Mouse (Mus musculus): ENCODE data around the gene Jmjd1c. TPM values are rescaled to one million over a fixed set of nuclear protein-coding genes. Genes with fewer than 3 reads are reported as not detected.

Gene Jmjd1c
- polyA plus RNA-seq, 1 experiment from 2014 or later, result 29.9 TPM

DNA sequence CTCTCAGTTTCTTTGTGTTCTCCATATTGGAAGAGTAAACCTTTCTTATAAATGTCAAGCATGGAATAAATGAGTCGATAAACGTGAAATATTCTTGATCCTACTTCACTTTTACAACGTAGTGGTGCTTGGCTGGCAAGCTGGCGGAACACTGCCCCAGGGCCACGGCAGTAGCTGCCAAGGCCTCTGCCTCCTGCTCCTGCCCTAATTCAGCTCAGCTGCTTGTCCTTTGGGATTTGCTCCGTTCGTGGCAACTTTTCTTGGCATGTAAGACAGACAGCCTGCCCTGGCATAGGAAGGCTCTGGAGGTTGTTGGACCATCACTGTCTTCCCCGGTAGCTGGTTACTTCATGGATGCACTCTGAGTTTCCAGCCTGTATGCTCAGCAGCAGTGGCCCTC lies 20.3 kb downstream of the Jmjd1c start:
- Histone ChIP-seq H3K4me2 (ENCODE audit: low read depth, low read length) (no peak overlapping the region), H3K4me3 (ENCODE audit: low read length) (no peak overlapping the region), H3K9ac (ENCODE audit: low read length) (peak overlapping the region; percentile 47), H3K36me3 (ENCODE audit: control insufficient read depth, insufficient read depth) (no peaks in the 10 kb centered on the region), H3K27me3 (ENCODE audit: control insufficient read depth, insufficient read depth, low read length) (no peaks in the 10 kb centered on the region), H3K27ac (ENCODE audit: low read length) (peak overlapping the region; percentile 45), H3K9me3 (replicated peaks; ENCODE audit: control insufficient read depth, low read length) (no peaks in the 10 kb centered on the region; the same call in 1 of the 2 replicates), H3K4me1 (ENCODE audit: control insufficient read depth, insufficient read depth, low read length) (peaks cover 52% of the 10 kb centered on the region)
- no peak for ATAC-seq (replicated peaks; ENCODE audit: extremely low read depth, insufficient read depth, low FRiP score)
- 66% methylated on average over 8 of the region's 8 CpGs for WGBS

DNA sequence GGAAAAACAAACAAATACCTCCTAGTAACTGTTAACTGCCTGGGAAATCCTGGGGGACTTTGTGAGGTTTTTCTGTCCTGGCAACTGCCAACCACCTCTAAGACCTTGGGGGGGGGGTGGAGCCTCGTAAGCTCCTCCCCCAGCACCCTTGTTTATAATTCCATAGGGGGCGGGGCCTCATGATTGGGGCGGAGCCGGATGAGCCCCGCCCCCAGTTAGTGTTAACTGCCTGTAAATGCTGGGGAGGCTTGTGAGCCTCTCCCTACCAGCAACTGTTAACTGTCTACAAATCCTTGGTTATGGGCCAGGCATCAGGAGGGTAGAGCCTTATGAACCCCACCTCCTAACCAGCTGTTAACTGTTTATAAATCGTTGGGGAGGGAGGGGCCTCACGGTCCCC lies 23.4 kb downstream of the Jmjd1c start:
- Histone ChIP-seq H3K36me3 (ENCODE audit: control insufficient read depth, insufficient read depth) (no peaks in the 10 kb centered on the region), H3K4me3 (ENCODE audit: low read length) (no peak overlapping the region), H3K27ac (ENCODE audit: low read length) (no peak overlapping the region), H3K4me1 (ENCODE audit: control insufficient read depth, insufficient read depth, low read length) (peaks cover 55% of the 10 kb centered on the region), H3K27me3 (ENCODE audit: control insufficient read depth, insufficient read depth, low read length) (no peaks in the 10 kb centered on the region), H3K4me2 (ENCODE audit: low read depth, low read length) (no peak overlapping the region), H3K9me3 (replicated peaks; ENCODE audit: control insufficient read depth, low read length) (no peaks in the 10 kb centered on the region; the same call in 1 of the 2 replicates), H3K9ac (ENCODE audit: low read length) (no peak overlapping the region)
- 46% methylated on average over 7 of the region's 7 CpGs for WGBS
- no peak for ATAC-seq (replicated peaks; ENCODE audit: extremely low read depth, insufficient read depth, low FRiP score)

DNA sequence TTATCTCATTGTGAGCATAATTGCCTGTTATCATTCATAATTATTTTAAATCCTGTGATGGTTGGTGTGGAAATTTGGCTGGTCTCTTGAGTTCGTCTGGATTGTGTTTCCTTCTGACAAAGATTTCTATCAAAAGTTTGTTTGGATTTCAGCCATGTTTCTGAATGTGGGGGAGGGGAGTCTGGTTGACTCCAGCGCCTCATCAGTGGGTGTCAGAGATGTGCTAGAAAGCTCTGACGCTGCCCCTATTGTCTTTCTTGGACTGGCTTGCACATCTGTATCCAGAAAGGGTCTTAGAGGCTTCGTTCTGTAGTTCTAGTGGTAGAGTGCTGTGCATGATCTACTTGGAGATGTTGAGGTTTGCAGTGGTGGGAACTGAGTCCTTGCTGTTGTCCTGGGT lies 24.3 kb downstream of the Jmjd1c start:
- peak overlapping the region; percentile 18; the same call in 1 of the 2 replicates for H3K27ac ChIP-seq (ENCODE audit: low read length)
- no peaks in the 10 kb centered on the region for H3K36me3 ChIP-seq (ENCODE audit: control insufficient read depth, insufficient read depth)
- no peak for ATAC-seq (replicated peaks; ENCODE audit: extremely low read depth, insufficient read depth, low FRiP score)
- H3K9ac ChIP-seq (ENCODE audit: low read length), result no peak overlapping the region
- peaks cover 57% of the 10 kb centered on the region for H3K4me1 ChIP-seq (ENCODE audit: control insufficient read depth, insufficient read depth, low read length)
- no peaks in the 10 kb centered on the region for H3K9me3 ChIP-seq (replicated peaks; ENCODE audit: control insufficient read depth, low read length)
- 41% methylated on average over 4 of the region's 4 CpGs for WGBS
- no peaks in the 10 kb centered on the region for H3K27me3 ChIP-seq (ENCODE audit: control insufficient read depth, insufficient read depth, low read length)
- H3K4me3 ChIP-seq (ENCODE audit: low read length), result no peak overlapping the region
- no peak overlapping the region for H3K4me2 ChIP-seq (ENCODE audit: low read depth, low read length)

DNA sequence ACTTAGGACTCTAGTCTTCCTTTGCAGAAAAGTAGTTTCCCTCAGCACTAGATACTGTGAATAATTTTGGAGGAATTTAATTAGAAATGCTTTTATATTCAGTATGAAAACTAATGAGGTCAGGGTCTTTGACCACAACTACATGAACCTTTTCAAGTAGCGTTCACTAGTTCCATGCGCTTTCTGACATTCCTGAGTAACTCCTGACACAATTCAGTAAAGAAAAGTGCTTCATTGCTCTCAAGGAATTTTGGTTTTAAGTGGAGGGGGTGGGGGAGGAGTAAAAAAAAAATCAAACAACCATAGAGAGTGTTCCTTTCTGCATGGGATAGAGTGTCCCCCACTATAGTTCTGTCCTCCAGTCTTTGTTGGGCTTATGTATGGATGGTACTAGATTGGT lies 24.7 kb downstream of the Jmjd1c start:
- ATAC-seq (replicated peaks; ENCODE audit: extremely low read depth, insufficient read depth, low FRiP score), result no peak
- H3K9me3 ChIP-seq (replicated peaks; ENCODE audit: control insufficient read depth, low read length), result no peaks in the 10 kb centered on the region
- H3K27me3 ChIP-seq (ENCODE audit: control insufficient read depth, insufficient read depth, low read length), result no peaks in the 10 kb centered on the region
- WGBS, result 83% methylated on average over 2 of the region's 2 CpGs
- H3K4me3 ChIP-seq (ENCODE audit: low read length), result no peak overlapping the region
- no peak overlapping the region for H3K9ac ChIP-seq (ENCODE audit: low read length)
- no peak overlapping the region for H3K4me2 ChIP-seq (ENCODE audit: low read depth, low read length)
- no peaks in the 10 kb centered on the region for H3K36me3 ChIP-seq (ENCODE audit: control insufficient read depth, insufficient read depth)
- H3K4me1 ChIP-seq (ENCODE audit: control insufficient read depth, insufficient read depth, low read length), result peaks cover 55% of the 10 kb centered on the region
- no peak overlapping the region for H3K27ac ChIP-seq (ENCODE audit: low read length)

DNA sequence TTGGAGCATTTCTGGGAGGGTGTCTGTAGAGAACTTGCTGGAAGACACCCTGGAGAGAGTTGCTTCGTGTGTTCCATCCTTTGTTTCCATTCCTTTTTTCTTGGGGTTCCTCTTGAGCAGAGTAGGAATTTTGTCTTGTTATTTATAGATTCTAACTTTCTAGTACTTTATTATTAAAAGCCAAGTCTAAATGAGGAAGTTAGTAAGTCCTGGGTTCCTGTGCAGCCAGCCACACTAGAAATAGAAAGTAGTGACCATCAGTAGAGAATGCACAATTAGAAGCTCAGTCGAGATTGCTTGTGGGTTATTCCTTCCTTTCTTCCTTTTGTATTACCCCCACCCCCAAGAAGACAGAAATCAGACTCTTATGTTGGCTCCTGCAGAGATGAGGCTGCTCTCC lies 27.8 kb downstream of the Jmjd1c start:
- peak overlapping the region; percentile 65 for H3K9ac ChIP-seq (ENCODE audit: low read length)
- H3K27me3 ChIP-seq (ENCODE audit: control insufficient read depth, insufficient read depth, low read length), result no peaks in the 10 kb centered on the region
- no peak for ATAC-seq (replicated peaks; ENCODE audit: extremely low read depth, insufficient read depth, low FRiP score)
- 21% methylated on average over 2 of the region's 2 CpGs for WGBS
- no peak overlapping the region; the same call in 1 of the 2 replicates for H3K4me3 ChIP-seq (ENCODE audit: low read length)
- no peaks in the 10 kb centered on the region for H3K9me3 ChIP-seq (replicated peaks; ENCODE audit: control insufficient read depth, low read length)
- peaks cover 49% of the 10 kb centered on the region for H3K4me1 ChIP-seq (ENCODE audit: control insufficient read depth, insufficient read depth, low read length)
- H3K36me3 ChIP-seq (ENCODE audit: control insufficient read depth, insufficient read depth), result no peaks in the 10 kb centered on the region
- peak overlapping the region; percentile 92 for H3K27ac ChIP-seq (ENCODE audit: low read length)
- H3K4me2 ChIP-seq (ENCODE audit: low read depth, low read length), result peak overlapping the region; percentile 53

DNA sequence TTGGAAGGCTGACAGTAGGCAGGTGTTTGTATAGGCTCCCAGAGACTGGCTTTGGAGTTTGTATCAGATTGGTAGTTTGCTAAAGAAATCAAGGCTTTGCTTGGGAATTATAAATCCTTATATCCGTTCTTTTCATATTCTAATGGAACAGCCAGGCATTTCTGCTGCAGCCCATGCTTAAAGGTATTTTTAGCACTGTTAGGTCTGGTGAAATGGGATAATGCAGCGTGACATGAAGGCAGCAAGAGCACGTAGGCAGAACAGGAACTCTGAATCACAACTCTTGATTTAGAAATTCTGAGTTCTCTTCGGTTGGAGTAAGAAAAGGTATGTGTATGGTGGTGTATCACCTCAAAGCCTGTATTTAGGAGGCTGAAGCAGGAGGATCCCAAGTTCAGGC lies 28.2 kb downstream of the Jmjd1c start:
- H3K9me3 ChIP-seq (replicated peaks; ENCODE audit: control insufficient read depth, low read length), result no peaks in the 10 kb centered on the region
- H3K9ac ChIP-seq (ENCODE audit: low read length), result peak overlapping the region; percentile 65
- peak overlapping the region; percentile 92 for H3K27ac ChIP-seq (ENCODE audit: low read length)
- peaks cover 50% of the 10 kb centered on the region for H3K4me1 ChIP-seq (ENCODE audit: control insufficient read depth, insufficient read depth, low read length)
- peak overlapping the region; percentile 53 for H3K4me2 ChIP-seq (ENCODE audit: low read depth, low read length)
- no peak overlapping the region; the same call in 1 of the 2 replicates for H3K4me3 ChIP-seq (ENCODE audit: low read length)
- 39% methylated on average over 4 of the region's 4 CpGs for WGBS
- no peaks in the 10 kb centered on the region for H3K27me3 ChIP-seq (ENCODE audit: control insufficient read depth, insufficient read depth, low read length)
- ATAC-seq (replicated peaks; ENCODE audit: extremely low read depth, insufficient read depth, low FRiP score), result 0 out of 2 replicates have a peak, but pooled peaks have one; percentile 44
- H3K36me3 ChIP-seq (ENCODE audit: control insufficient read depth, insufficient read depth), result no peaks in the 10 kb centered on the region

DNA sequence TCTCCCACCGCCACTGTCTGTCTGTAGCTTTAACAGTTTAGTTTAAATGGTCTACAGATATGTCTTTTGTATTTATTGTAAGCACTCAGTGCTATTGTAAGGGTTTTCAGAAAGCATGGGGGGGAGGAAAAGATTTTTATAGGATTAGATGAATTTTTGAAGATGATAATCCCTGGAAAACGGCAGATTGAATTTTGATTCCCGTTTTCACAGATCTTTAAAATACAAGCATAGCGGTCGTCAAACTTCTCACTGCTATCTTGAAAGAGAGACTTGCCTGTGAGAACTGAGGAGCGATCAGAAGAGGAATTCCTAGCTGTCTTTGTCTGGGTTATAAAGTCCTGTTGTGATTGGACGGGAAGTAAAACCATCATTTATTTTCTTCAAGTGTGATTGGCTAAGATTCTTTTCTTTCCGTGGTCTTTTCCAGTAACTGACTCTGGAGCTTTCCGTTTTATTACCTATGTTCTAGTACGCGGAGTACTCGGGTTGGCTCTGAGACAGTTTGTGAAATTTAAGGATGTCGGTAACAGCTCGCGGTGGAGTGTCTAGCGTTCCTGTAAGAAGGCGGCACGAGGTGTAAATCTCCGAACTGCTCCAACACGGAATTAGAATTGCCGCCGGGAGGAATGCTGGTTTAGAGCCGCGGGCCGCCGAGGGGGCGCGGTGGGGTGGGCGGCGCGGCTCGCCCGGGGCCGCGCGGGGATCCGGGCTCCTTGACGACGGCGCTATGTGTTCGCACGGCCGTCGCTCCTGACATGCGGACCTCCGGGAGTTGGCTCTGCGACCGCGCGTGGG lies 30.3 kb downstream of the Jmjd1c start:
- Histone ChIP-seq H3K4me2 (ENCODE audit: low read depth, low read length) (peak overlapping the region; percentile 89), H3K27ac (ENCODE audit: low read length) (peak overlapping the region; percentile 80), H3K4me1 (ENCODE audit: control insufficient read depth, insufficient read depth, low read length) (peaks cover 47% of the 10 kb centered on the region), H3K27me3 (ENCODE audit: control insufficient read depth, insufficient read depth, low read length) (no peaks in the 10 kb centered on the region), H3K4me3 (ENCODE audit: low read length) (peak overlapping the region; percentile 80), H3K36me3 (ENCODE audit: control insufficient read depth, insufficient read depth) (no peaks in the 10 kb centered on the region), H3K9ac (ENCODE audit: low read length) (peak overlapping the region; percentile 88), H3K9me3 (replicated peaks; ENCODE audit: control insufficient read depth, low read length) (no peaks in the 10 kb centered on the region)
- ATAC-seq (replicated peaks; ENCODE audit: extremely low read depth, insufficient read depth, low FRiP score), result peak; percentile 57
- 2% methylated on average over 50 of the region's 50 CpGs for WGBS

DNA sequence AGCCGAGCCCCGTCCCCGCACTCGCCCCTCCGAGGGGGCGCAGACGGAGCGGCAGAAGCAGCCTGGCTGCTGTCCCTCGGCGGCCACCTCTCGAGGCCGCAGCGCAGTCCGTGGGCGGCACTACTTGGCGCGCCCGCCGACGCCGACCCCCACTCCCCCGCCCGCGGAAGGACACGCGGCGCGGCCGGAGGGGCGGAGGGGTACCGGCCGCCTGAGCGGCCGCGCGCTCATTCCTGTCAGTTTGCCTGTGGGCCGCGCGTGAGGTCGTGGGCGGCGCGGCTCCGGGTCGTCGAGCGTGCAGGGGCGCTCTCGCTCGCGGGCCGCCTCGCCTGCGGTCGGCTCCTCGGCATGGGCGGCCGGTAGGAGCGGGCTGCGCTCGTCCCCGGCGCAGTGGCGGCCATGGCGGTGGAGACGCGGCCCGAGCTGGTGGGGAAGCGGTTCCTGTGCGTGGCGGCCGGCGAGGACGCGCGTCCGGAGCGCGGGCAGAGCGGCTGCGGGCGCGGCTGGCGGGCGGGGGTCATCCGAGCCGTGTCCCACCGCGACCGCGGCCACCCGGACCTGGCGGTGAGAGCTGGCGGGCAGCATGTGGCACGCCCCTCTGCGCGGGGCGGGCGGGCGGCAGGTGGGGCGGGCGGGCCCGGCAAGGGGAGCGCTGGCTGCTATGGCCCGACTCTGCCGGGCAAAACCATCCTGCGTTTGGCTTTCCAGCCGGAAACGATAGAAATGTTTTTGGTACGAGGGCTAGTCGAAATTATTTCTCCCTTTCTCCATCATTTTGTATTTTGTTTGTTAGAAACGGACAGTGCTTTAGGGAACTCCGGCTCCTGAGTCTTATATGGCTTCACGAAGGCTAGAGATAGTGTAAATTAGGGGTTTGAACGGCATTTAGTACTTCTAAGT lies 31.2 kb downstream of the Jmjd1c start:
- Histone ChIP-seq H3K4me1 (ENCODE audit: control insufficient read depth, insufficient read depth, low read length) (peaks cover 45% of the 10 kb centered on the region), H3K36me3 (ENCODE audit: control insufficient read depth, insufficient read depth) (no peaks in the 10 kb centered on the region), H3K4me2 (ENCODE audit: low read depth, low read length) (peak overlapping the region; percentile 89), H3K4me3 (ENCODE audit: low read length) (peak overlapping the region; percentile 80), H3K27ac (ENCODE audit: low read length) (peak overlapping the region; percentile 80), H3K9ac (ENCODE audit: low read length) (peak overlapping the region; percentile 88), H3K27me3 (ENCODE audit: control insufficient read depth, insufficient read depth, low read length) (no peaks in the 10 kb centered on the region), H3K9me3 (replicated peaks; ENCODE audit: control insufficient read depth, low read length) (no peaks in the 10 kb centered on the region)
- peak; percentile 66 for ATAC-seq (replicated peaks; ENCODE audit: extremely low read depth, insufficient read depth, low FRiP score)
- WGBS, result under 1% methylated on average over 105 of the region's 115 CpGs

DNA sequence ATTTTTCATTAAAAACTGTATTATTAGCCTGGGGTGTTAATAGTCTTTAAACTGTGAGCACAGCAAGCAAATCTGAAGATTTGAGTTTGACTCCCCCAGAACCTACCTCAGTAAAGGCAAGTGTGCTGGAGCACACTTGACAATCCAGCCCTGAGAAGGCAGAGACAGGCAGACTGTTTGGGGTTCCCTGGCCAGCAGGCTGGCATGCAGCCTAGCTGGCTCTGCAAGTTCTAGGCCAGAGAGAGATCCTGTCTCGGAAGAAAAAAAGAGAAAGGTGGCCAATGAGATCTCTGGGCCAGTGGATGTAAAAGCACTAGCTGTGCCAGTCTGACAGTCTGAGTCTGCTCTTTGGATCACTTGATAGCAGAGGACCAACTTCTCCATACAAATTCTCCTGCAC lies 33.6 kb downstream of the Jmjd1c start:
- Histone ChIP-seq H3K4me2 (ENCODE audit: low read depth, low read length) (no peak overlapping the region), H3K36me3 (ENCODE audit: control insufficient read depth, insufficient read depth) (no peaks in the 10 kb centered on the region), H3K9ac (ENCODE audit: low read length) (no peak overlapping the region), H3K27ac (ENCODE audit: low read length) (no peak overlapping the region), H3K27me3 (ENCODE audit: control insufficient read depth, insufficient read depth, low read length) (no peaks in the 10 kb centered on the region), H3K4me3 (ENCODE audit: low read length) (no peak overlapping the region), H3K4me1 (ENCODE audit: control insufficient read depth, insufficient read depth, low read length) (peaks cover 31% of the 10 kb centered on the region), H3K9me3 (replicated peaks; ENCODE audit: control insufficient read depth, low read length) (no peaks in the 10 kb centered on the region)
- no peak for ATAC-seq (replicated peaks; ENCODE audit: extremely low read depth, insufficient read depth, low FRiP score)
- 55% methylated on average over 1 of the region's 1 CpGs for WGBS

All from heart, embryonic 16.5 days (tissue).